7 mouse cellular contexts compared by ENCODE assay signal in genomic region chr14:14120230-14121096, GRCm38 (mm10). TPM values are rescaled to one million over a fixed set of nuclear protein-coding genes. Genes with fewer than 3 reads are reported as not detected.
DNase-seq lines count a peak whose midpoint lies in the region; ATAC-seq lines count a peak whose summit lies in the region.

Gene Psmd6, minus strand, starts transcription at chr14:14120984.

- H3K27me3 ChIP-seq in embryonic facial prominence, embryonic 12.5 days = no peaks in the 10 kb centered on the region
- H3K27me3 ChIP-seq in limb, embryonic 11.5 days (ENCODE audit: control insufficient read depth, insufficient read depth, low read length) = no peaks in the 10 kb centered on the region
- no peaks in the 10 kb centered on the region for H3K27me3 ChIP-seq in midbrain, embryonic 14.5 days (ENCODE audit: control insufficient read depth, insufficient read depth, low read length)

- WGBS in embryonic facial prominence, embryonic 12.5 days = 1% methylated on average over 68 of the region's 68 CpGs
- under 1% methylated on average over 67 of the region's 68 CpGs for WGBS in limb, embryonic 11.5 days
- WGBS in midbrain, embryonic 14.5 days = 1% methylated on average over 68 of the region's 68 CpGs

- peak within 1 kb of the TSS; percentile 87 for H3K4me2 ChIP-seq in embryonic facial prominence, embryonic 12.5 days (replicated peaks)
- H3K4me2 ChIP-seq in limb, embryonic 11.5 days (ENCODE audit: low read depth, severe bottlenecking) = peak within 1 kb of the TSS; percentile 82
- H3K4me2 ChIP-seq in midbrain, embryonic 14.5 days (ENCODE audit: low read length) = peak within 1 kb of the TSS; percentile 84

- ATAC-seq in embryonic facial prominence, embryonic 12.5 days (ENCODE audit: insufficient number of reproducible peaks, insufficient read depth, low FRiP score, low TSS enrichment) = peak; percentile 94
- peak; percentile 92 for ATAC-seq in limb, embryonic 11.5 days (ENCODE audit: insufficient number of reproducible peaks, low FRiP score, low TSS enrichment, low read depth)
- ATAC-seq in midbrain, embryonic 14.5 days (ENCODE audit: low FRiP score, low TSS enrichment) = peak; percentile 96

- peak; percentile 90 for DNase-seq in adrenal gland, postnatal 25 days
- peak; percentile 98 for DNase-seq in heart, adult 11 months
- peak; percentile 91 for DNase-seq in kidney, adult 18-20 months
- DNase-seq in limb, embryonic 11.5 days (ENCODE audit: low spot score) = peak; percentile 93
- peak; percentile 94 for DNase-seq in midbrain, embryonic 14.5 days
- DNase-seq in spleen, adult 18-20 months = peak; percentile 79 to 92

- peak within 1 kb of the TSS; percentile 96 for H3K9ac ChIP-seq in embryonic facial prominence, embryonic 12.5 days
- H3K9ac ChIP-seq in limb, embryonic 11.5 days (ENCODE audit: low read length) = peak within 1 kb of the TSS; percentile 94
- peak within 1 kb of the TSS; percentile 98 for H3K9ac ChIP-seq in midbrain, embryonic 14.5 days (replicated peaks; ENCODE audit: low read length)

- H3K36me3 ChIP-seq in embryonic facial prominence, embryonic 12.5 days = peaks cover 29% of the 10 kb centered on the region
- H3K36me3 ChIP-seq in limb, embryonic 11.5 days (ENCODE audit: control insufficient read depth, insufficient read depth, low read length) = peaks cover 5% of the 10 kb centered on the region; the same call in 1 of the 2 replicates
- peaks cover 35% of the 10 kb centered on the region for H3K36me3 ChIP-seq in midbrain, embryonic 14.5 days (ENCODE audit: control insufficient read depth, insufficient read depth, low read length)

- H3K4me1 ChIP-seq in embryonic facial prominence, embryonic 12.5 days = peaks cover 8% of the 10 kb centered on the region; the same call in 1 of the 2 replicates
- H3K4me1 ChIP-seq in limb, embryonic 11.5 days (ENCODE audit: control insufficient read depth, insufficient read depth, low read length) = no peaks in the 10 kb centered on the region
- H3K4me1 ChIP-seq in midbrain, embryonic 14.5 days (ENCODE audit: control insufficient read depth, insufficient read depth, low read length) = peaks cover 11% of the 10 kb centered on the region

- peak within 1 kb of the TSS; percentile 98 for H3K4me3 ChIP-seq in embryonic facial prominence, embryonic 12.5 days
- H3K4me3 ChIP-seq in limb, embryonic 11.5 days (ENCODE audit: low read depth, low read length) = peak within 1 kb of the TSS; percentile 94
- peak within 1 kb of the TSS; percentile 97 for H3K4me3 ChIP-seq in midbrain, embryonic 14.5 days (replicated peaks; ENCODE audit: low read depth, low read length)

- H3K27ac ChIP-seq in embryonic facial prominence, embryonic 12.5 days = peak within 1 kb of the TSS; percentile 75
- 0 out of 2 replicates have a peak within 1 kb of the TSS, but pooled peaks have one; percentile 36 for H3K27ac ChIP-seq in limb, embryonic 11.5 days (replicated peaks; ENCODE audit: low read depth, low read length)
- H3K27ac ChIP-seq in midbrain, embryonic 14.5 days (replicated peaks; ENCODE audit: low read depth, low read length) = peak within 1 kb of the TSS; percentile 85

- H3K9me3 ChIP-seq in embryonic facial prominence, embryonic 12.5 days = no peaks in the 10 kb centered on the region
- no peaks in the 10 kb centered on the region for H3K9me3 ChIP-seq in limb, embryonic 11.5 days (ENCODE audit: control insufficient read depth, low read length)
- H3K9me3 ChIP-seq in midbrain, embryonic 14.5 days (ENCODE audit: control insufficient read depth, low read length) = no peaks in the 10 kb centered on the region

RNA-seq across cellular contexts. Expression of gene Psmd6, which starts in this region (rescaled TPM):
- total RNA-seq in adrenal gland, postnatal 25 days (2021) = 127 and 138 TPM in 2 replicates
- polyA plus RNA-seq in embryonic facial prominence, embryonic 12.5 days (2016; fragmentation: Nextera tagmentation; extraction: Ambion mirVana) = 268 TPM in 2 replicates
- 290 and 298 TPM in 2 replicates for polyA plus RNA-seq in limb, embryonic 11.5 days (2014; fragmentation: Nextera tagmentation; extraction: Ambion mirVana)
- polyA plus RNA-seq in midbrain, embryonic 14.5 days (2014; fragmentation: Nextera tagmentation; extraction: Ambion mirVana) = 240 and 278 TPM in 2 replicates

Comparison
In these comparisons a context has a peak if more than half of its experiments do, and no peak if none do; other contexts are left out.
1. Peak in every context shown above with its lines: DNase-seq, ATAC-seq, H3K4me3 ChIP-seq and H3K27ac ChIP-seq.